Comparison of ENCODE assay signal across 22 mouse cellular contexts in the genomic region with DNA sequence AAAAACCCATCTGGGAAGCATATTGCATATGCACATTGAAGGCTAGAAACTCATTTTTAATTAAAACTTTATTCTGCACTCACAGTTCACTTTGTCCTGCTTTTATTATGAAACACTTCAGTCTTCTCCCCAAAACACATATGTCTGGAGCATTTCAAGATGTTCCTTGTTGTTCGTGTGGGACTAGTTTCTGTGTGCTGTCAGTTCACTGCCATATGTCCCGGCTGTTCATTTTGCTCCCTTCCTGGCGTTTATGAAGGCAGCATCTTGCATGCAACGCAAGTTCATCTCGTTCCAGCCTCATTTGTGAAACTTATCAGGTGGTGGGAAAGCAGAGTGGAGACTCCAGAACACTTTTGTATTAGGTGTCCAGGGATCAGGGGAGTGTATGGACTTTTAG. TPM values are rescaled to one million over a fixed set of nuclear protein-coding genes. Genes with fewer than 3 reads are reported as not detected.
A peak's percentile ranks its signal among the peaks of the same experiment; 100 is the strongest.
DNase-seq lines count a peak whose midpoint lies in the region; ATAC-seq and TF ChIP-seq lines count a peak whose summit lies in the region.
"Had no signal": no experiment of that assay in that cellular context is flagged by ENCODE, and none has a peak within 500 bp of the region (broad histone marks: within the 10 kb centered on the region; RNA-seq: fewer than 3 reads in every experiment).

No protein-coding gene starts in this region.

- intact Hi-C loops in left cerebral cortex, postnatal 36 days (cut with DNase I): no loop called here

- DNase-seq in left cerebral cortex, postnatal 36 days (ENCODE audit: low spot score in 2 of 2): peak; percentile 22 to 26
- no peak for DNase-seq in left cerebral cortex, adult 11 months (ENCODE audit: low spot score)
- peak; percentile 7 for DNase-seq in forelimb bud, embryonic 11.5 days (ENCODE audit: low read depth, low spot score)
- DNase-seq in layer of hippocampus, adult 9-10 months (ENCODE audit: low spot score): peak; percentile 50
- peak; percentile 61 for DNase-seq in telencephalon, adult 2 months (ENCODE audit: low read depth, low spot score)
- no peak for DNase-seq in heart, postnatal 4 days
- no peak for DNase-seq in lung, postnatal 0 days (ENCODE audit: low spot score)
- DNase-seq: adrenal gland, postnatal 36 days; cerebellum, postnatal 10 days; heart, postnatal 14 days; kidney, adult 18-20 months; kidney, postnatal 14 days; lung, adult 2 months; lung, postnatal 4 days had no signal

- ATAC-seq in lung, postnatal 0 days: no peak

- no peak overlapping the region for H3K27ac ChIP-seq in lung, postnatal 0 days (ENCODE audit: low read length)
- H3K27ac ChIP-seq: heart, embryonic 10.5 days; hindbrain, embryonic 15.5 days had no signal

- H3K9me3 ChIP-seq in lung, postnatal 0 days (ENCODE audit: low read length): no peaks in the 10 kb centered on the region
- H3K9me3 ChIP-seq: heart, embryonic 10.5 days; hindbrain, embryonic 15.5 days had no signal

- no peaks in the 10 kb centered on the region for H3K27me3 ChIP-seq in lung, postnatal 0 days (replicated peaks; ENCODE audit: insufficient read depth, low read length)
- H3K27me3 ChIP-seq: hindbrain, embryonic 15.5 days had no signal

- H3K4me1 ChIP-seq in lung, postnatal 0 days (ENCODE audit: insufficient read depth, low read depth, low read length): no peaks in the 10 kb centered on the region
- H3K4me1 ChIP-seq: heart, embryonic 10.5 days; hindbrain, embryonic 15.5 days had no signal

- no peak for TF ChIP-seq CTCF in lung, postnatal 0 days (IDR thresholded peaks at IDR 0.05)

- no peak for TF ChIP-seq EP300 in lung, postnatal 0 days (IDR thresholded peaks at IDR 0.05)

- no peak overlapping the region for H3K9ac ChIP-seq in lung, postnatal 0 days (replicated peaks; ENCODE audit: low read depth)
- H3K9ac ChIP-seq: hindbrain, embryonic 15.5 days had no signal

- WGBS in lung, postnatal 0 days: 78% methylated on average over 5 of the region's 5 CpGs

- no peaks in the 10 kb centered on the region for H3K36me3 ChIP-seq in lung, postnatal 0 days (ENCODE audit: insufficient read depth, low read length)
- H3K36me3 ChIP-seq: heart, embryonic 10.5 days; hindbrain, embryonic 15.5 days had no signal

- H3K4me3 ChIP-seq in lung, postnatal 0 days (ENCODE audit: low read depth, low read length): no peak overlapping the region
- H3K4me3 ChIP-seq: heart, embryonic 10.5 days; hindbrain, embryonic 15.5 days had no signal

- no peak overlapping the region for H3K4me2 ChIP-seq in lung, postnatal 0 days (replicated peaks; ENCODE audit: low read depth, low read length)
- H3K4me2 ChIP-seq: hindbrain, embryonic 15.5 days; midbrain, embryonic 11.5 days had no signal

RNA-seq across cellular contexts. Expression of a gene that starts 36.0 kb away (rescaled TPM):
- total RNA-seq in left cerebral cortex, postnatal 36 days (2021): not detected
- total RNA-seq in heart, postnatal 4 days (2021): not detected
- polyA plus RNA-seq in lung, postnatal 0 days (2015; fragmentation: Nextera tagmentation; extraction: Ambion mirVana): 0.10 and 0.20 TPM in 2 replicates
- total RNA-seq: adrenal gland, postnatal 36 days; ES-E14; gastrocnemius, postnatal 4 days; left cerebral cortex, postnatal 10 days; liver, adult 2 months had no signal
- polyA plus RNA-seq: liver, adult 2 months; neural tube, embryonic 14.5 days had no signal

RNA-seq across cellular contexts. Expression of a gene that starts 52.5 kb away (rescaled TPM):
- total RNA-seq in left cerebral cortex, postnatal 36 days (2021): under 1 TPM in 1 of 2 experiments, not detected in 1; 0.12 TPM
- total RNA-seq in heart, postnatal 4 days (2021): not detected
- not detected in 2 replicates for polyA plus RNA-seq in lung, postnatal 0 days (2015; fragmentation: Nextera tagmentation; extraction: Ambion mirVana)
- total RNA-seq: adrenal gland, postnatal 36 days; ES-E14; gastrocnemius, postnatal 4 days; heart, postnatal 14 days; left cerebral cortex, postnatal 10 days; liver, adult 2 months had no signal
- polyA plus RNA-seq: heart, embryonic 10.5 days; hindbrain, embryonic 15.5 days; liver, adult 2 months; midbrain, embryonic 11.5 days; neural tube, embryonic 14.5 days had no signal

Comparison
In these comparisons a context has a peak if more than half of its experiments do, and no peak if none do; other contexts are left out.
1. DNase-seq: peak in left cerebral cortex, postnatal 36 days (2 of 2), forelimb bud, embryonic 11.5 days (single experiment), layer of hippocampus, adult 9-10 months (single experiment) and telencephalon, adult 2 months (single experiment); none in left cerebral cortex, adult 11 months (single experiment), heart, postnatal 4 days (single experiment) and lung, postnatal 0 days (single experiment).